14 mouse cellular contexts compared by ENCODE assay signal in genomic region chr2:180839126-180839525, GRCm38 (mm10).
"Had no signal": no experiment of that assay in that cellular context is flagged by ENCODE, and none has a peak within 500 bp of the region (broad histone marks: within the 10 kb centered on the region; RNA-seq: fewer than 3 reads in every experiment).

No protein-coding gene starts in this region.

- DNase-seq: gastrocnemius, postnatal 14 days; gastrocnemius, postnatal 36 days; heart, adult 11 months; heart, adult 2 months; heart, postnatal 14 days; heart, postnatal 36 days; kidney, adult 11 months; kidney, adult 2 months; kidney, adult 9 months; kidney, postnatal 14 days; kidney, postnatal 36 days; layer of hippocampus, adult 9-11 months; layer of hippocampus, postnatal 36 days; left cerebral cortex, postnatal 4 days had no signal
